ENCODE assay signal across 8 mouse cellular contexts in the genomic region with DNA sequence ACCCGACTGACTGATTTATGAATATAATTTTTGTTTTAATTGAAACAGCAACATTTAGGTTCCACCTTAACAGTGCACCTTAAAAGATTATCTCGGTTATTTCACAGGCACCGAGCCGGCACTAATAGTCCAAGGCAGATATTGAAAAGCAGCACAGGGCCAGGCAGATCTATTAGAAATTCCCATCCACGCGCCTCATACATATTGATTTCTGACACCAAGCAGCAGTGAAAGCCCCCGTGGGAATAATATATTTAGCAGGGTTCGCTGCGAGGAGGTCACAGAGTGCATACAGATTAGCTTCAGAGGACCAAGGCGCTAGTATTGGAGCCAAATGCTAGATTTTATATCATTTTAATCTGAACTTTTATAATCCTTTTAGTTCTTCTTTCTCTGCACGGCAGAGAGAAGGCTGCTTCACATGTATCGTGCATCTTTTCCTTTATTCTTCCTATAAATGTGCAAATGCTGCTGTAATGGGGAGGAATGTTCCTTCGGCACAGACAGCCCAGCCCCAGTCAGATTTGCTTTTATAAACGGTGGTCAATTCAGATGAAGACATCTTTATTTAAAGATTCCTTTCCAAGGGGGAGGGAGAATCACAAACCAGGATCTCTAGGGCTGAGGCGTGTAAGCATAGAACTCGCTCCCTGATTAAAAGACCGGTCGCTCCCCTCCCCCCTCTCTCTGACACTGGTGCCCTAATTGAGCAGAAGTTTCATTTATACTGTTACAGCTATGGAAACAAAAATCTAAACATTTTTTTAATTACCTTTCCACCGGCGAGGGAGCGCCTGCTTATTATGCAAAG.
DNase-seq lines count a peak whose midpoint lies in the region; ATAC-seq lines count a peak whose summit lies in the region.

No protein-coding gene starts in this region.

- H3K36me3 ChIP-seq in kidney, embryonic 14.5 days (ENCODE audit: control insufficient read depth, insufficient read depth, low read length) = no peaks in the 10 kb centered on the region
- no peaks in the 10 kb centered on the region for H3K36me3 ChIP-seq in forebrain, embryonic 15.5 days
- H3K36me3 ChIP-seq in neural tube, embryonic 14.5 days (ENCODE audit: control insufficient read depth, insufficient read depth, low read length) = no peaks in the 10 kb centered on the region

- WGBS in kidney, embryonic 14.5 days = 29% methylated on average over 21 of the region's 21 CpGs
- 2% methylated on average over 21 of the region's 21 CpGs for WGBS in forebrain, embryonic 15.5 days
- 6% methylated on average over 21 of the region's 21 CpGs for WGBS in neural tube, embryonic 14.5 days

- peaks cover 11% of the 10 kb centered on the region for H3K4me1 ChIP-seq in kidney, embryonic 14.5 days (ENCODE audit: control insufficient read depth, insufficient read depth, low read length)
- H3K4me1 ChIP-seq in forebrain, embryonic 15.5 days = peaks cover 34% of the 10 kb centered on the region
- peaks cover 37% of the 10 kb centered on the region; the same call in 1 of the 2 replicates for H3K4me1 ChIP-seq in neural tube, embryonic 14.5 days (ENCODE audit: control insufficient read depth, insufficient read depth, low read length)

- no peak overlapping the region for H3K9ac ChIP-seq in kidney, embryonic 14.5 days (ENCODE audit: low read depth, low read length)
- peak overlapping the region; percentile 43; the same call in 1 of the 2 replicates for H3K9ac ChIP-seq in forebrain, embryonic 15.5 days (replicated peaks)
- H3K9ac ChIP-seq in neural tube, embryonic 14.5 days (replicated peaks; ENCODE audit: low read depth, low read length) = no peak overlapping the region; the same call in 1 of the 2 replicates

- DNase-seq in kidney, postnatal 25 days = no peak
- peak; percentile 6 for DNase-seq in cerebellum, adult 8-10 months
- DNase-seq in kidney, postnatal 10 days = peak; percentile 6
- no peak for DNase-seq in urinary bladder, adult 18-20 months (ENCODE audit: low spot score in 2 of 2)
- no peak for DNase-seq in thymus, postnatal 25 days

- no peaks in the 10 kb centered on the region for H3K9me3 ChIP-seq in kidney, embryonic 14.5 days (ENCODE audit: control insufficient read depth, low read length)
- no peaks in the 10 kb centered on the region for H3K9me3 ChIP-seq in forebrain, embryonic 15.5 days
- H3K9me3 ChIP-seq in neural tube, embryonic 14.5 days (ENCODE audit: control insufficient read depth, low read length) = no peaks in the 10 kb centered on the region

- no peaks in the 10 kb centered on the region for H3K27me3 ChIP-seq in kidney, embryonic 14.5 days (ENCODE audit: control insufficient read depth, insufficient read depth, low read length)
- H3K27me3 ChIP-seq in forebrain, embryonic 15.5 days = no peaks in the 10 kb centered on the region
- H3K27me3 ChIP-seq in neural tube, embryonic 14.5 days (ENCODE audit: control insufficient read depth, insufficient read depth, low read length) = no peaks in the 10 kb centered on the region

- no peak overlapping the region for H3K27ac ChIP-seq in kidney, embryonic 14.5 days (ENCODE audit: low read depth, low read length)
- peak overlapping the region; percentile 70 for H3K27ac ChIP-seq in forebrain, embryonic 15.5 days (replicated peaks)
- H3K27ac ChIP-seq in neural tube, embryonic 14.5 days (ENCODE audit: low read depth, low read length) = peak overlapping the region; percentile 71

- peak overlapping the region; percentile 11; the same call in 1 of the 2 replicates for H3K4me3 ChIP-seq in kidney, embryonic 14.5 days (ENCODE audit: low read length)
- peak overlapping the region; percentile 38 for H3K4me3 ChIP-seq in forebrain, embryonic 15.5 days
- peak overlapping the region; percentile 25 for H3K4me3 ChIP-seq in neural tube, embryonic 14.5 days (ENCODE audit: low read depth, low read length)

- peak overlapping the region; percentile 39 for H3K4me2 ChIP-seq in kidney, embryonic 14.5 days (replicated peaks; ENCODE audit: low read depth, low read length)
- H3K4me2 ChIP-seq in forebrain, embryonic 15.5 days (replicated peaks) = peak overlapping the region; percentile 58
- H3K4me2 ChIP-seq in neural tube, embryonic 14.5 days (ENCODE audit: low read depth, low read length) = peak overlapping the region; percentile 48

- ATAC-seq in kidney, embryonic 14.5 days (ENCODE audit: low FRiP score, low TSS enrichment) = 0 out of 2 replicates have a peak, but pooled peaks have one; percentile 43
- ATAC-seq in forebrain, embryonic 15.5 days (replicated peaks) = peak; percentile 89
- ATAC-seq in neural tube, embryonic 14.5 days (ENCODE audit: low read depth) = peak; percentile 88

Comparison
In these comparisons a context has a peak if more than half of its experiments do, and no peak if none do; other contexts are left out.
1. DNase-seq: peak in cerebellum, adult 8-10 months (single experiment) and kidney, postnatal 10 days (single experiment); none in kidney, postnatal 25 days (0 of 2), urinary bladder, adult 18-20 months (0 of 2) and thymus, postnatal 25 days (single experiment).
2. Peak in every context shown above with its lines, with median percentiles within 50 percentile points of each other: ATAC-seq, H3K4me2 ChIP-seq and H3K4me3 ChIP-seq.